Mouse (Mus musculus) liver, embryonic 14.5 days (tissue): ENCODE results near the gene Mff. TPM values are rescaled to one million over a fixed set of nuclear protein-coding genes. Genes with fewer than 3 reads are reported as not detected.

ENCODE experiments used
- ATAC-seq: fragments of 200-750 bp; cut with Nextera tagmentation; 2 replicates; pipeline ENCODE4 v1.8.0; 2017; ENCODE audit warnings: moderate number of reproducible peaks, mild to moderate bottlenecking, moderate library complexity; ENCODE audit not compliant: insufficient read depth
- DNase-seq, 3 experiments: peaks; one replicate each; pipeline ENCODE4 v3.0.0-alpha.2; 2012 to 2013; ENCODE audit warnings: low read depth in 3 of 3, low spot score in 3 of 3
- H3K27ac ChIP-seq: fragments of 300-500 bp; sonication (generic); 2 replicates; pipeline ENCODE4 v1.5.1; 2014; ENCODE audit warnings: moderate library complexity, mild to moderate bottlenecking, control low read depth, inconsistent platforms
- H3K27me3 ChIP-seq: fragments of 300-500 bp; sonication (generic); 2 replicates; pipeline ENCODE4 v1.6.1; 2014; ENCODE audit warnings: mild to moderate bottlenecking, low read length, moderate library complexity; ENCODE audit not compliant: control insufficient read depth, insufficient read depth
- H3K36me3 ChIP-seq: fragments of 300-500 bp; sonication (generic); replicated peaks from 2 replicates; pipeline ENCODE4 v1.6.1; 2014; ENCODE audit warnings: low read depth; ENCODE audit not compliant: control insufficient read depth, insufficient read depth
- H3K4me1 ChIP-seq, 2 experiments: fragments of 200-500 bp in 1 of 2; fragments of 300-500 bp in 1 of 2; sonication (generic) in 1 of 2; replicated peaks; 2 replicates each; pipeline ENCODE4 v1.6.1; 2012 to 2014; ENCODE audit warnings: antibody characterized with exemption in 1 of 2, inconsistent platforms in 1 of 2, low read length in 1 of 2; ENCODE audit not compliant: control insufficient read depth in 2 of 2, insufficient read depth in 2 of 2
- H3K4me2 ChIP-seq: fragments of 300-500 bp; sonication (generic); 2 replicates; pipeline ENCODE4 v1.6.1; 2014; ENCODE audit warnings: low read depth, mild to moderate bottlenecking, control low read depth, moderate library complexity
- H3K4me3 ChIP-seq, 2 experiments: fragments of 200-500 bp in 1 of 2; fragments of 300-500 bp in 1 of 2; sonication (generic) in 1 of 2; 2 replicates each; pipeline ENCODE4 v1.5.1; 2012 to 2014; ENCODE audit warnings: low read depth in 2 of 2, low read length in 2 of 2, mild to moderate bottlenecking in 2 of 2, control low read depth in 1 of 2, inconsistent platforms in 1 of 2, moderate library complexity in 1 of 2; ENCODE audit not compliant: insufficient read depth in 1 of 2
- H3K9ac ChIP-seq: fragments of 300-500 bp; sonication (generic); replicated peaks from 2 replicates; pipeline ENCODE4 v1.6.1; 2014; ENCODE audit warnings: mild to moderate bottlenecking, control low read depth, moderate library complexity
- H3K9me3 ChIP-seq: fragments of 300-500 bp; sonication (generic); 2 replicates; pipeline ENCODE4 v1.6.1; 2016; ENCODE audit warnings: low read length, mixed read lengths; ENCODE audit not compliant: control insufficient read depth
- CTCF ChIP-seq: IDR thresholded peaks from 2 replicates; pipeline ENCODE4 v1.5.1; 2016; ENCODE audit warnings: antibody characterized with exemption, low read depth, control low read depth
- EP300 ChIP-seq: IDR thresholded peaks from 2 replicates; pipeline ENCODE4 v1.6.1; 2016; ENCODE audit warnings: antibody characterized with exemption, low read depth
- WGBS: fragments of 180-500 bp; shearing (Covaris S2); extraction: QIAGEN DNeasy Blood & Tissue Kit; methylation state at CpG from one replicate; pipeline ENCODE4 v1.1.7; 2014; ENCODE audit not compliant: insufficient replicate concordance; 5-methylcytosine and 5-hydroxymethylcytosine counted together
- polyA plus RNA-seq, 2 experiments: library from polyadenylated mRNA; depleted of rRNA in 1 of 2; stranded (reverse) in 1 of 2; unstranded in 1 of 2; fragments of >200 nt; fragmentation: Nextera tagmentation in 1 of 2; extraction: Ambion mirVana in 1 of 2; gene quantifications; 2 replicates each; pipeline versions ENCODE4 v1.2.1 to v1.2.3; 2012 to 2014

The Mff gene
- polyA plus RNA-seq, 2 experiments, result 82.1 to 197 TPM

GRCm38 (mm10) chr1:82717816-82718512 lies 6.7 kb upstream of the Mff start:
- H3K27me3 ChIP-seq, result no peaks in the 10 kb centered on the region; the same call in 1 of the 2 replicates
- DNase-seq (peak in 1 of 3 experiments; percentile 27), ATAC-seq (peak; percentile 84)
- TF ChIP-seq EP300, result no peak
- no peak for TF ChIP-seq CTCF
- H3K9me3 ChIP-seq, result no peaks in the 10 kb centered on the region
- no peak overlapping the region for H3K27ac ChIP-seq
- peaks cover 18 to 20% of the 10 kb centered on the region in 2 experiments for H3K4me1 ChIP-seq
- WGBS, result 42% methylated on average over 9 of the region's 9 CpGs
- H3K36me3 ChIP-seq, result no peaks in the 10 kb centered on the region
- H3K4me2 ChIP-seq, result peak overlapping the region; percentile 24; the same call in 1 of the 2 replicates
- H3K9ac ChIP-seq, result no peak overlapping the region
- no peak overlapping the region for H3K4me3 ChIP-seq

- no peaks in the 10 kb centered on the region; the same call in 1 of the 2 replicates for H3K27me3 ChIP-seq
- WGBS, result under 1% methylated on average over 37 of the region's 37 CpGs
These were observed 560 bp downstream of the Mff start for GRCm38 (mm10) chr1:82725026-82725874.

GRCm38 (mm10) chr1:82725875-82726185 lies 1.1 kb downstream of the Mff start:
- no peaks in the 10 kb centered on the region for H3K9me3 ChIP-seq
- peak overlapping the region; percentile 87 for H3K27ac ChIP-seq
- peak overlapping the region; percentile 88 for H3K4me2 ChIP-seq
- peak overlapping the region; percentile 92 for H3K9ac ChIP-seq
- H3K4me3 ChIP-seq, result peak overlapping the region; percentile 78 to 91
- H3K36me3 ChIP-seq, result peaks cover 30% of the 10 kb centered on the region
- H3K27me3 ChIP-seq, result no peaks in the 10 kb centered on the region; the same call in 1 of the 2 replicates
- H3K4me1 ChIP-seq, result peaks cover 13% of the 10 kb centered on the region in 2 experiments
- peak; percentile 50 to 58 (median 56) for DNase-seq
- 11% methylated on average over 4 of the region's 4 CpGs for WGBS
- no peak for TF ChIP-seq CTCF
- TF ChIP-seq EP300, result no peak
- ATAC-seq, result peak; percentile 34; the same call in 1 of the 2 replicates

More at GRCm38 (mm10) chr1:82725026-82725874, 560 bp downstream of the Mff start:
- peak overlapping the region; percentile 92 for H3K9ac ChIP-seq
- peak overlapping the region; percentile 78 to 91 for H3K4me3 ChIP-seq
- ATAC-seq (peak; percentile 97), DNase-seq (peak in 2 of 3 experiments; percentile 71 to 74)
- peak overlapping the region; percentile 87 for H3K27ac ChIP-seq
- H3K4me1 ChIP-seq, result peaks cover 13 to 15% of the 10 kb centered on the region in 2 experiments
- no peak for TF ChIP-seq CTCF
- no peak for TF ChIP-seq EP300
- peaks cover 25% of the 10 kb centered on the region for H3K36me3 ChIP-seq
- peak overlapping the region; percentile 88 for H3K4me2 ChIP-seq
- H3K9me3 ChIP-seq, result no peaks in the 10 kb centered on the region

- Histone ChIP-seq H3K4me2 (peak overlapping the region; percentile 88), H3K9me3 (no peaks in the 10 kb centered on the region), H3K36me3 (peaks cover 37% of the 10 kb centered on the region), H3K27ac (peak overlapping the region; percentile 87), H3K27me3 (no peaks in the 10 kb centered on the region; the same call in 1 of the 2 replicates), H3K9ac (peak overlapping the region; percentile 92), H3K4me1 (peaks cover 13% of the 10 kb centered on the region in 2 experiments), H3K4me3 (peak overlapping the region; percentile 78 to 91; a peak in 3 of 4 replicates)
- DNase-seq (peak in 2 of 3 experiments; percentile 39 to 55), ATAC-seq (no peak)
- no peak for TF ChIP-seq CTCF
- peak; percentile 58; the same call in 1 of the 2 replicates for TF ChIP-seq EP300
- 21% methylated on average over 5 of the region's 5 CpGs for WGBS
These were observed 1.8 kb downstream of the Mff start for GRCm38 (mm10) chr1:82726482-82726881.

- ATAC-seq (peak; percentile 62; the same call in 1 of the 2 replicates), DNase-seq (no peak)
- Histone ChIP-seq H3K4me3 (no peak overlapping the region), H3K27me3 (no peaks in the 10 kb centered on the region), H3K36me3 (peaks cover 74% of the 10 kb centered on the region), H3K4me1 (0 out of 4 replicates have a peak, but pooled peaks cover 0 to 2% of the 10 kb centered on the region in 2 experiments), H3K27ac (no peak overlapping the region), H3K9ac (no peak overlapping the region), H3K4me2 (no peak overlapping the region), H3K9me3 (no peaks in the 10 kb centered on the region)
- TF ChIP-seq EP300 (peak; percentile 39), CTCF (no peak)
- 36% methylated on average over 1 of the region's 1 CpGs for WGBS
These were observed 8.7 kb downstream of the Mff start for GRCm38 (mm10) chr1:82733357-82733756.
